Mouse (Mus musculus) brain, adult 2 months (tissue): ENCODE results near the gene Med13.
"Not testable (repeated sequence)": the region's sequence is repeated elsewhere in the genome, so short reads cannot be mapped to it uniquely, and the experiment has no call there.

Source experiments
- DNase-seq: peaks from one replicate; pipeline ENCODE4 v3.0.0; 2011; ENCODE audit warnings: low read depth, low spot score

Med13 gene

DNA sequence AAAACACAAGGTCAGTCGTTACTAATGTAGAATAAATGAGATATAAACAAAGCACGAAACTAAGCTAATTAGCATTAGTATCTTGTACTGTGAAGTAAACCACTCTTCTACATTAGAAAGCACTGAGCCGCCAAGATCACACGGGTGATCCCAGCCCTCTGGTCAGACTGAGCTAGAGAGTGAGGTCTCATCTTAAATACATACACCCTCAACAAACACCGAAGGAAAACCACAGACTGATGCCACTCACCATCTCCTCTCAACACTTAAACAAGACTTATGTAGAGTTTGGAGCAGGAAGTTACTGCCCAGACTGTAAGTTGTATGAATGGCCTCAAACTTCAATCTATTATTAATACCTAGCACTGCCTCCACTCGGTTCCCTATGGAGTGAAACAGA, 47.1 kb downstream of the Med13 start:
- no peak for DNase-seq

- not testable (repeated sequence) for DNase-seq
Observed at GRCm38 (mm10) chr11:86292201-86292600, 65.2 kb downstream of the Med13 start.

DNA sequence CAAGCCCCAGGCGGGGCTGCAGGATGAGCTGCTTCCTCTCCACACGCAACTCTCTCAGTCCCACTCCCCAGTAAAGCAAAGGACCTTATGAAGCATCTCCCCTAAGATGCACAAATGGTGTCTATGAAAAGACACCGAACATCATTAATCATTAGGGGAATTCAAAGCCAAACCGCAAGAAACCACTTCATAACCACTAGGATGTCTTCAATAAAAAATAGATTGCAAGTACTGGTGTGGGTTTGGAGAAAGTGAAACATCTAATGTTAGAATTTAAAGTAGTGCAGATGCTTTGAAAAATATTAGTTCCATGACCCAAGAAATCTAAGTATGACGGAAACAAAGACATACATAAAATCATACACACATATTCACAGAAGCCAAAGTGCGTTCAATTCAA, 65.7 kb downstream of the Med13 start:
- no peak for DNase-seq

GRCm38 (mm10) chr11:86285729-86286128, 71.7 kb downstream of the Med13 start:
- peak; percentile 46 for DNase-seq

- DNase-seq, result peak; percentile 40
Observed at GRCm38 (mm10) chr11:86278442-86279102, 78.8 kb downstream of the Med13 start.

GRCm38 (mm10) chr11:86257460-86258076, 99.8 kb downstream of the Med13 start, which contains the start of gene Ints2:
Ints2 (minus strand) TSS chr11:86257575.
- DNase-seq, result peak; percentile 98

DNA sequence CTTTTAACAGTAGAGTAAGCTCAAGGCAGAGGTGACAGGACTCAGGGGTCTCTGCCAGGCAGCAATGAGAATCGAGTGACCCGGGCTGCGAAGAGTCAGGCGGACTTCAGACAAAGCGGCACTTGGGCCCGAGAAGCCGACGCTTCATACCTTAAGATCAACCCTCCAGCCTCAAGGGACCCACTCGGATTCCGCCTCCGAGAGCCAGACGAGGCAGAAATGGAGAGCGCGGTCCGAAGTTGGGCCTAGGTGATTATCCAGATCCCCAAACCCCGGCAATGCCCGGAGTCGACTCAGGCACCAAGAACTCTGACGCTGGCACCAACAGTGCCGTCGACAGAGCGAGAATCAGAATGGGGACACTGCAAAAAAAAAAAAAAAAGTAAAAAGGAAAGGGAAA, 100.3 kb downstream of the Med13 start:
- DNase-seq, result no peak

DNA sequence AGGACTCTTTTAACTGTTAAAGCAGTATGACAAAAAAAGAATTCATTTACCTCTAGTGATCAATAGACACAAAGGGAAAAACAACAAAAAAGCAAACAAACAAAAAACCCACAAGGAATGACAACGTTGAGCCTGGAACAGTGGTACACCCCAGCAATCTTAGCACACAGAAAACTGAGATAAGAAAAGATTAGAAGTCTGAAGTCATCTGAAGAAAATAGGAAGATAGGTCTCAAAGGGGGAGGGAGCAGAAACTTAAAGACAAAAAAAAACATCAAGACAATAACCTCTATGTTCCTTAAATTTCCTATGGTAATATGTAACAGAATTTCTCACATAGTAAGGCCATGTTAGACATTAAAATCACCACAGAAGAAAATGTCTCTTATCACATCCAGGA, 104.1 kb downstream of the Med13 start:
- no peak for DNase-seq

- DNase-seq, result no peak
Observed at GRCm38 (mm10) chr11:86232446-86232845, 125.0 kb downstream of the Med13 start.

- no peak for DNase-seq
Observed at GRCm38 (mm10) chr11:86231781-86232350, 125.5 kb downstream of the Med13 start.

GRCm38 (mm10) chr11:86226646-86227180, 130.7 kb downstream of the Med13 start:
- no peak for DNase-seq

DNA sequence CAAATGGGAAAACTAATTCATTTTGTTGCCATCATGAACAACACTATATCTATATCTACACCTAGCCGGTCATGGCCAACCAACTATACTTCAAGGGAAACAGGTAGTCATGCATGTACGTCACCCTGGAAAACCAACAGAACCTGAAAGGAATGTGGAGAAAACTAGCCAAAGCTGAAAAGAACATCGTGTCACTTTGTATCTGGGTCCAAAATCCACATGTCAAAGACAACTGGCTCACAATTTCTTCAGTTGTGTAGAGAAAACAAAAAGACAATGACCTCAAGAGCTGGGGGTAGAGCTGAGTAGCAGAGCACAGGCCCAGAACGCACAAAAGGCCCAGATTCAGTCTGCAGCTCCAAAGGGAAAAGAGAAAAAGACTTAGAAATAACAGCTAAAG, 131.6 kb downstream of the Med13 start:
- no peak for DNase-seq
